Mouse (Mus musculus) lung, embryonic 16.5 days (tissue): ENCODE results near the gene Bola2. TPM values are rescaled to one million over a fixed set of nuclear protein-coding genes. Genes with fewer than 3 reads are reported as not detected.

Experiments used
- ATAC-seq: fragments of 200-750 bp; cut with Nextera tagmentation; 2 replicates; pipeline ENCODE4 v1.8.0; 2017; ENCODE audit warnings: low read depth, mild to moderate bottlenecking, moderate library complexity
- H3K27ac ChIP-seq: fragments of 300-500 bp; sonication (generic); 2 replicates; pipeline ENCODE4 v1.5.1; 2014; ENCODE audit warnings: mild to moderate bottlenecking, control low read depth, low read length
- H3K27me3 ChIP-seq: fragments of 300-500 bp; sonication (generic); 2 replicates; pipeline ENCODE4 v1.6.1; 2014; ENCODE audit warnings: low read depth, low read length, mixed read lengths; ENCODE audit not compliant: control insufficient read depth, insufficient read depth
- H3K36me3 ChIP-seq: fragments of 300-500 bp; sonication (generic); 2 replicates; pipeline ENCODE4 v1.6.1; 2014; ENCODE audit warnings: low read length; ENCODE audit not compliant: control insufficient read depth, insufficient read depth
- H3K4me1 ChIP-seq: fragments of 300-500 bp; sonication (generic); replicated peaks from 2 replicates; pipeline ENCODE4 v1.6.1; 2014; ENCODE audit warnings: low read length, mixed read lengths; ENCODE audit not compliant: control insufficient read depth, insufficient read depth
- H3K4me2 ChIP-seq: fragments of 300-500 bp; sonication (generic); 2 replicates; pipeline ENCODE4 v1.6.1; 2014; ENCODE audit warnings: low read depth, low read length, control low read depth
- H3K4me3 ChIP-seq: fragments of 300-500 bp; sonication (generic); 2 replicates; pipeline ENCODE4 v1.5.1; 2014; ENCODE audit warnings: mild to moderate bottlenecking, low read length, control low read depth
- H3K9ac ChIP-seq: fragments of 300-500 bp; sonication (generic); 2 replicates; pipeline ENCODE4 v1.6.1; 2014; ENCODE audit warnings: low read length, control low read depth
- H3K9me3 ChIP-seq: fragments of 300-500 bp; sonication (generic); 2 replicates; pipeline ENCODE4 v1.6.1; 2016; ENCODE audit warnings: low read length; ENCODE audit not compliant: control insufficient read depth
- WGBS: fragments of 180-500 bp; shearing (Covaris S2); extraction: QIAGEN DNeasy Blood & Tissue Kit; methylation state at CpG from one replicate; pipeline ENCODE4 v1.1.7; 2014; 5-methylcytosine and 5-hydroxymethylcytosine counted together
- polyA plus RNA-seq: library from polyadenylated mRNA; unstranded; fragments of >200 nt; fragmentation: Nextera tagmentation; extraction: Ambion mirVana; gene quantifications from 2 replicates; pipeline ENCODE4 v1.2.1, GENCODE M21; 2015

Bola2 gene
- polyA plus RNA-seq, 1 experiment from 2014 or later, result 108 TPM

GRCm38 (mm10) chr7:126739551-126739950 is 44.4 kb downstream of the Bola2 start:
- H3K4me1 ChIP-seq, result no peaks in the 10 kb centered on the region
- H3K4me3 ChIP-seq, result no peak overlapping the region
- peak; percentile 20; the same call in 1 of the 2 replicates for ATAC-seq
- no peaks in the 10 kb centered on the region for H3K36me3 ChIP-seq
- H3K27me3 ChIP-seq, result no peaks in the 10 kb centered on the region
- no peak overlapping the region for H3K9ac ChIP-seq
- 80% methylated on average over 17 of the region's 17 CpGs for WGBS
- H3K4me2 ChIP-seq, result no peak overlapping the region
- no peaks in the 10 kb centered on the region for H3K9me3 ChIP-seq
- no peak overlapping the region for H3K27ac ChIP-seq

GRCm38 (mm10) chr7:126740132-126740735 is 45.0 kb downstream of the Bola2 start:
- Histone ChIP-seq H3K4me3 (no peak overlapping the region), H3K27ac (no peak overlapping the region), H3K4me2 (no peak overlapping the region), H3K36me3 (no peaks in the 10 kb centered on the region), H3K27me3 (no peaks in the 10 kb centered on the region), H3K9ac (no peak overlapping the region), H3K4me1 (no peaks in the 10 kb centered on the region), H3K9me3 (no peaks in the 10 kb centered on the region)
- 73% methylated on average over 13 of the region's 13 CpGs for WGBS
- ATAC-seq, result peak; percentile 34; the same call in 1 of the 2 replicates

GRCm38 (mm10) chr7:126740977-126741376 is 45.8 kb downstream of the Bola2 start:
- no peak for ATAC-seq

GRCm38 (mm10) chr7:126741452-126741851 is 46.3 kb downstream of the Bola2 start:
- no peak overlapping the region for H3K9ac ChIP-seq
- H3K4me3 ChIP-seq, result no peak overlapping the region
- no peaks in the 10 kb centered on the region for H3K27me3 ChIP-seq
- 73% methylated on average over 5 of the region's 5 CpGs for WGBS
- no peaks in the 10 kb centered on the region for H3K4me1 ChIP-seq
- H3K27ac ChIP-seq, result no peak overlapping the region
- no peak overlapping the region for H3K4me2 ChIP-seq
- H3K36me3 ChIP-seq, result no peaks in the 10 kb centered on the region
- H3K9me3 ChIP-seq, result no peaks in the 10 kb centered on the region
- ATAC-seq, result no peak

More at GRCm38 (mm10) chr7:126740977-126741376, 45.8 kb downstream of the Bola2 start:
- no peaks in the 10 kb centered on the region for H3K27me3 ChIP-seq
- no peak overlapping the region for H3K27ac ChIP-seq
- H3K4me2 ChIP-seq, result no peak overlapping the region
- no peak overlapping the region for H3K4me3 ChIP-seq
- H3K36me3 ChIP-seq, result no peaks in the 10 kb centered on the region
- WGBS, result 71% methylated on average over 5 of the region's 5 CpGs
- H3K9me3 ChIP-seq, result no peaks in the 10 kb centered on the region
- no peak overlapping the region for H3K9ac ChIP-seq
- no peaks in the 10 kb centered on the region for H3K4me1 ChIP-seq

- H3K9ac ChIP-seq, result no peak overlapping the region
- no peak overlapping the region for H3K4me2 ChIP-seq
- H3K27me3 ChIP-seq, result no peaks in the 10 kb centered on the region
- H3K9me3 ChIP-seq, result no peaks in the 10 kb centered on the region
- ATAC-seq, result no peak
- no peaks in the 10 kb centered on the region for H3K36me3 ChIP-seq
- H3K4me1 ChIP-seq, result no peaks in the 10 kb centered on the region
- WGBS, result 87% methylated on average over 13 of the region's 13 CpGs
- H3K4me3 ChIP-seq, result no peak overlapping the region
- H3K27ac ChIP-seq, result no peak overlapping the region
Observed at GRCm38 (mm10) chr7:126741964-126742482, 46.8 kb downstream of the Bola2 start.

- Histone ChIP-seq H3K4me2 (no peak overlapping the region), H3K4me1 (no peaks in the 10 kb centered on the region; the same call in 1 of the 2 replicates), H3K4me3 (no peak overlapping the region), H3K9me3 (no peaks in the 10 kb centered on the region), H3K27ac (no peak overlapping the region), H3K27me3 (no peaks in the 10 kb centered on the region), H3K36me3 (no peaks in the 10 kb centered on the region), H3K9ac (no peak overlapping the region)
- 81% methylated on average over 12 of the region's 12 CpGs for WGBS
- no peak for ATAC-seq
Observed at GRCm38 (mm10) chr7:126746066-126746465, 50.9 kb downstream of the Bola2 start.

DNA sequence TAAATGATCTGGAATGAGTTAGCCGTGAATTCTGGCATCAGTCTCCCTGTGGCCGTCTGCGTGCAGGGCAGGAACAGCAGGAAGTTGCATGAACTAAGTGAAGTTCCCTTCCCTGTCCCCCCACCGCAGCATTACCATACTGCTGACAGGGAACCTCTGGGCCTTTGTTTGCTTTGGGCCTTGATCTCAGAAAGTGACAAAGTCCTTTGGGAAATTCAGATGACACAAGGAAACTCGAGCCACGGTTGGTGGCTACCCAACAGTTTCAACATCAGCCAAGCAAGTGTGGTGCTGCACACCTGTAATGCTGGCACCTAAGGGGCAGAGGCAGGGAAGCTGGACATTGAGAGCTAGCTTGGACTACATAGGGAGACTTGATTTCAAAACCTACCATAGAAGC is 51.6 kb downstream of the Bola2 start:
- Histone ChIP-seq H3K9ac (no peak overlapping the region), H3K36me3 (no peaks in the 10 kb centered on the region), H3K4me3 (no peak overlapping the region), H3K4me2 (no peak overlapping the region), H3K9me3 (no peaks in the 10 kb centered on the region), H3K27me3 (no peaks in the 10 kb centered on the region), H3K4me1 (no peaks in the 10 kb centered on the region; the same call in 1 of the 2 replicates), H3K27ac (no peak overlapping the region)
- WGBS, result 14% methylated on average over 6 of the region's 6 CpGs
- no peak for ATAC-seq

DNA sequence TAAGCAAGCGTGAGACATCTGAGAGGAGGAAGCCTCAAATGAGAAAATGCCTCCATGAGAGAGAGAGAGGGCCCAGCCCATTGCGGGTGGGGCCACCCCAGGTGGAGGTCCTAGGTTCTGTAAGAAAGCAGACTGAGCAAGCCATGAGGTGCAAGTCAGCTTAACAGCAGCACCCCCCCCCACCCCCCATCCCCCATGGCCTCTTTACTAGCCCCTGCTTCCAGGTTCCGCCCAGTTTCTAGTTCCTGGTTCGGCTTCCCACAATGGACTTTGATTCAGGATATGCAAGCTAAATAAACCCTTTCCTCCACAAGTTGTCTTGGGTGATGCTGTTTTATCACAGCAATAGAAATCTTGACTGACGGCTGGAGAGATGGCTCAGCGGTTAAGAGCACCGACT is 53.6 kb downstream of the Bola2 start:
- no peaks in the 10 kb centered on the region for H3K9me3 ChIP-seq
- H3K27ac ChIP-seq, result 0 out of 2 replicates have a peak overlapping the region, but pooled peaks have one; percentile 16
- no peaks in the 10 kb centered on the region; the same call in 1 of the 2 replicates for H3K4me1 ChIP-seq
- H3K36me3 ChIP-seq, result no peaks in the 10 kb centered on the region
- no peak for ATAC-seq
- no peaks in the 10 kb centered on the region for H3K27me3 ChIP-seq
- H3K4me2 ChIP-seq, result no peak overlapping the region
- H3K9ac ChIP-seq, result no peak overlapping the region
- WGBS, result 58% methylated on average over 7 of the region's 7 CpGs
- H3K4me3 ChIP-seq, result no peak overlapping the region
